Mouse (Mus musculus): Measurements from ENCODE around the gene Shisa7. TPM values are rescaled to one million over a fixed set of nuclear protein-coding genes. Genes with fewer than 3 reads are reported as not detected.

Shisa7 gene
- polyA plus RNA-seq, 1 experiment, result 0.48 TPM

GRCm38 (mm10) chr7:4844917-4845309 is 417 bp upstream of the Shisa7 start:
- WGBS, result 5% methylated on average over 13 of the region's 13 CpGs
- H3K27me3 ChIP-seq (ENCODE audit: control insufficient read depth, insufficient read depth, low read length), result peaks cover 30% of the 10 kb centered on the region
- TF ChIP-seq POLR2A (IDR thresholded peaks at IDR 0.05; ENCODE audit: low read depth, low read length), result no peak
- no peak for TF ChIP-seq CTCF (IDR thresholded peaks at IDR 0.05; ENCODE audit: extremely low read depth, insufficient read length, insufficient replicate concordance, low read depth, low read length)
- H3K27ac ChIP-seq (ENCODE audit: insufficient read depth, low read depth, low read length), result no peak overlapping the region
- H3K36me3 ChIP-seq (ENCODE audit: control insufficient read depth, insufficient read depth, low read length), result no peaks in the 10 kb centered on the region
- peaks cover 8% of the 10 kb centered on the region for H3K4me1 ChIP-seq (ENCODE audit: control insufficient read depth, insufficient read depth, insufficient read length, low read length)
- peak overlapping the region; percentile 19 for H3K4me3 ChIP-seq (ENCODE audit: low read depth, low read length)

DNA sequence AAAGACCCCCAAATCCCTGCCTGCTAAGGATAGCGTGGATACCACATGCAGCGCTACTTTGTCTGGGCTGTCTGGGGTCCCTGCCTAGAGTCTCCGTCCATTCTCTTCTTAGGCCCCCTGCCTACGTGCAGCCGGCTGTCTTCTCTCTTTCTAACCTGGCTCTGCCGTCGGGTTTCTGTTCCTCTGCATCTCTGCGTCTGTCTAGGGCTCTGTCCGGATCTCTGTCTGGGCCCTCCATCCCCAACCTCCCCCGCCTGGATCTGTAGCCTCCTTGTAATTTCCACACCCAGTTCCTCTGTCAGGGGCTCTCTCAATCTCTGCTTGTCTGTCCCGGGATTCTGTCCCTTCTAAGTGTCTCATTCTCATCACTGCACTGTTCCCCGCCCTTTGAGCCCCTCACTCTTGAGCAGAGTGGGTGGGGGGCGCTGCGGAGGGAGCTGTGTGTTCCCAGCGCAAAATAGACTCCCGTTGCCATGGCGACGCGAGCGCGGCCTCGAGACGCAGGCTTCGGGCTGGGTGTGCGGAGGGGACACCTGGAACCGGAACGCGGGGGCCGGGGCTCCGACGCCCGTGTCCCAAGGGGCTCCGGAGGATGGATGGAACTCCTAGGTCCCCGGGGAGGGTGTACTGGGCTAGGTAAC is 772 bp downstream of the Shisa7 start:
- TF ChIP-seq POLR2A (IDR thresholded peaks at IDR 0.05; ENCODE audit: low read depth, low read length), result no peak
- TF ChIP-seq CTCF (IDR thresholded peaks at IDR 0.05; ENCODE audit: extremely low read depth, insufficient read length, insufficient replicate concordance, low read depth, low read length), result no peak
- Histone ChIP-seq H3K27me3 (ENCODE audit: control insufficient read depth, insufficient read depth, low read length) (peaks cover 30% of the 10 kb centered on the region), H3K27ac (ENCODE audit: insufficient read depth, low read depth, low read length) (no peak overlapping the region), H3K4me3 (ENCODE audit: low read depth, low read length) (peak overlapping the region; percentile 19; the same call in 1 of the 2 replicates), H3K4me1 (ENCODE audit: control insufficient read depth, insufficient read depth, insufficient read length, low read length) (peaks cover 8% of the 10 kb centered on the region), H3K36me3 (ENCODE audit: control insufficient read depth, insufficient read depth, low read length) (no peaks in the 10 kb centered on the region)
- 2% methylated on average over 34 of the region's 34 CpGs for WGBS

DNA sequence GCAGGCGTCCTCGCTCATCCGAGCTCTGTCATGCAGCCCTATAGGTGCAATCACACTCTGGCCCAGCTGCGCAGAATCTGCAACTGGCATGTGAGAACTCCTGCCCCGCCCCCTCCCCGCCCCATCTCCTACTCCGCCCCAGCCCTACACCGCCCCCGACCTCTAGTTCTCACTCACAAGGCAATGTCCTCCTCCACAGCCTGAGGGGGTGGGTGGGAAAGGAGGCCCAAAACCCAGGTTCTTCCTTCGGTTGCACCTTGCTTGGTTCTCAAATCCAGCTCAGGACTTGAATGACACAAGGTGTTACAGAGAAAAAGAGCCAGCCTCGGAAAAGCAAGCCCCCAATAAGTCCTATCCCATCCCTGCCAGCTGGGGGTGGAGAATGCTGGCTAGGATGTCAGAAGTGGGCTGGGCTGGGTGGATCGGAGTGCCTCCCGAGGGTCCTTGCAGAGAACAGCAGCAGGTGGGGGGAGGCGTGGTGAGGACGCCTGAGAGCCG is 1.8 kb downstream of the Shisa7 start:
- H3K4me1 ChIP-seq (ENCODE audit: control insufficient read depth, insufficient read depth, insufficient read length, low read length), result peaks cover 8% of the 10 kb centered on the region
- H3K27me3 ChIP-seq (ENCODE audit: control insufficient read depth, insufficient read depth, low read length), result peaks cover 30% of the 10 kb centered on the region
- WGBS, result 2% methylated on average over 16 of the region's 16 CpGs
- H3K4me3 ChIP-seq (ENCODE audit: low read depth, low read length), result peak overlapping the region; percentile 35
- TF ChIP-seq CTCF (IDR thresholded peaks at IDR 0.05; ENCODE audit: extremely low read depth, insufficient read length, insufficient replicate concordance, low read depth, low read length), result no peak
- no peak for TF ChIP-seq POLR2A (IDR thresholded peaks at IDR 0.05; ENCODE audit: low read depth, low read length)
- H3K36me3 ChIP-seq (ENCODE audit: control insufficient read depth, insufficient read depth, low read length), result no peaks in the 10 kb centered on the region
- H3K27ac ChIP-seq (ENCODE audit: insufficient read depth, low read depth, low read length), result no peak overlapping the region

DNA sequence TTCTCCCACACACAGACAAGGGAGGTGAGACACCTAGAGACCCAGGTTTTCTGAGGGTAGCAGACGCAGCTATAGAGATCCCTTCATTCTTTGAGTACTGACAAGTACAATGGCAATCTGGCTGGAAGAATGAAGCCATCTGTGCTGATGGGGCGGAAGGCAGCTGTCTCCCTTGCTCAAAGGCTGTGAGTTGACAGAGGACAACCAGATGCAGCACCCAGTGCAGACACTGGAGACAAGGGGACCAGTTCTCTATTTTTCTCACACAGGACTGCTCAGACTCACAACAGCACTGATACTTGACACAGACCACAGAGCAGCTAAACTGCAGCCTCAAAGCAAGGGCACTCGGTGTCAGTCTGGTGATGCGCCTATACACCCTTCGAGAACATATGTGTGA is 2.4 kb downstream of the Shisa7 start:
- TF ChIP-seq CTCF (IDR thresholded peaks at IDR 0.05; ENCODE audit: extremely low read depth, insufficient read length, insufficient replicate concordance, low read depth, low read length) (no peak), POLR2A (IDR thresholded peaks at IDR 0.05; ENCODE audit: low read depth, low read length) (no peak)
- H3K27me3 ChIP-seq (ENCODE audit: control insufficient read depth, insufficient read depth, low read length), result peaks cover 30% of the 10 kb centered on the region
- WGBS, result 61% methylated on average over 5 of the region's 5 CpGs

GRCm38 (mm10) chr7:4837639-4838038 is 6.9 kb downstream of the Shisa7 start:
- Histone ChIP-seq H3K36me3 (ENCODE audit: control insufficient read depth, insufficient read depth, low read length) (no peaks in the 10 kb centered on the region), H3K27ac (ENCODE audit: insufficient read depth, low read depth, low read length) (no peak overlapping the region), H3K27me3 (ENCODE audit: control insufficient read depth, insufficient read depth, low read length) (peaks cover 19% of the 10 kb centered on the region), H3K4me3 (ENCODE audit: low read depth, low read length) (no peak overlapping the region), H3K4me1 (ENCODE audit: control insufficient read depth, insufficient read depth, insufficient read length, low read length) (peaks cover 6% of the 10 kb centered on the region)
- TF ChIP-seq CTCF (IDR thresholded peaks at IDR 0.05; ENCODE audit: extremely low read depth, insufficient read length, insufficient replicate concordance, low read depth, low read length), result no peak
- no peak for TF ChIP-seq POLR2A (IDR thresholded peaks at IDR 0.05; ENCODE audit: low read depth, low read length)
- WGBS, result 16% methylated on average over 1 of the region's 1 CpGs

More for the DNA sequence above, 2.4 kb downstream of the Shisa7 start:
- no peak overlapping the region for H3K27ac ChIP-seq (ENCODE audit: insufficient read depth, low read depth, low read length)
- no peaks in the 10 kb centered on the region for H3K36me3 ChIP-seq (ENCODE audit: control insufficient read depth, insufficient read depth, low read length)
- H3K4me1 ChIP-seq (ENCODE audit: control insufficient read depth, insufficient read depth, insufficient read length, low read length), result peaks cover 8% of the 10 kb centered on the region
- no peak overlapping the region for H3K4me3 ChIP-seq (ENCODE audit: low read depth, low read length)

GRCm38 (mm10) chr7:4836351-4836792 is 8.1 kb downstream of the Shisa7 start:
- peak overlapping the region; percentile 60 for H3K4me3 ChIP-seq (ENCODE audit: low read depth, low read length)
- TF ChIP-seq POLR2A (IDR thresholded peaks at IDR 0.05; ENCODE audit: low read depth, low read length), result no peak
- TF ChIP-seq CTCF (IDR thresholded peaks at IDR 0.05; ENCODE audit: extremely low read depth, insufficient read length, insufficient replicate concordance, low read depth, low read length), result 0 out of 2 replicates have a peak, but pooled peaks have one; percentile 15
- peaks cover 14% of the 10 kb centered on the region; the same call in 1 of the 2 replicates for H3K27me3 ChIP-seq (ENCODE audit: control insufficient read depth, insufficient read depth, low read length)
- under 1% methylated on average over 48 of the region's 51 CpGs for WGBS
- no peaks in the 10 kb centered on the region for H3K36me3 ChIP-seq (ENCODE audit: control insufficient read depth, insufficient read depth, low read length)
- H3K4me1 ChIP-seq (ENCODE audit: control insufficient read depth, insufficient read depth, insufficient read length, low read length), result peaks cover 6% of the 10 kb centered on the region
- no peak overlapping the region for H3K27ac ChIP-seq (ENCODE audit: insufficient read depth, low read depth, low read length)

- Histone ChIP-seq H3K4me3 (ENCODE audit: low read depth, low read length) (peak overlapping the region; percentile 60), H3K4me1 (ENCODE audit: control insufficient read depth, insufficient read depth, insufficient read length, low read length) (peaks cover 6% of the 10 kb centered on the region), H3K27ac (ENCODE audit: insufficient read depth, low read depth, low read length) (no peak overlapping the region), H3K27me3 (ENCODE audit: control insufficient read depth, insufficient read depth, low read length) (peaks cover 14% of the 10 kb centered on the region; the same call in 1 of the 2 replicates), H3K36me3 (ENCODE audit: control insufficient read depth, insufficient read depth, low read length) (no peaks in the 10 kb centered on the region)
- 3% methylated on average over 34 of the region's 34 CpGs for WGBS
- TF ChIP-seq POLR2A (IDR thresholded peaks at IDR 0.05; ENCODE audit: low read depth, low read length) (no peak), CTCF (IDR thresholded peaks at IDR 0.05; ENCODE audit: extremely low read depth, insufficient read length, insufficient replicate concordance, low read depth, low read length) (no peak)
These were observed 8.7 kb downstream of the Shisa7 start for GRCm38 (mm10) chr7:4835631-4836327.

All from small intestine, adult 2 months (tissue).